In genomic region chr2:78988224-78988623, GRCm38 (mm10) we compare ENCODE assay signal across 16 mouse cellular contexts.
"Had no signal": no experiment of that assay in that cellular context is flagged by ENCODE, and none has a peak within 500 bp of the region (broad histone marks: within the 10 kb centered on the region; RNA-seq: fewer than 3 reads in every experiment).

No protein-coding gene starts in this region.

- DNase-seq: gastrocnemius, postnatal 14 days; gastrocnemius, postnatal 36 days; heart, adult 18-20 months; heart, postnatal 10 days; kidney, adult 18-20 months; kidney, adult 8-10 months; kidney, postnatal 10 days; kidney, postnatal 25 days; kidney, postnatal 4 days; layer of hippocampus, adult 9-11 months; layer of hippocampus, postnatal 36 days; liver; liver, embryonic 13.5 days had no signal

- ATAC-seq: hindbrain, postnatal 0 days; intestine, embryonic 15.5 days; intestine, postnatal 0 days had no signal
